Mouse (Mus musculus) MEL (cell line): ENCODE data around the gene Nudt8. TPM values are rescaled to one million over a fixed set of nuclear protein-coding genes. Genes with fewer than 3 reads are reported as not detected.
"Not testable (repeated sequence)": the region's sequence is repeated elsewhere in the genome, so short reads cannot be mapped to it uniquely, and the experiment has no call there.

Experiments used
- DNase-seq: peaks from one replicate; pipeline ENCODE4 v3.0.0; 2011; ENCODE audit warnings: low read depth, low spot score
- H3K27ac ChIP-seq: 2 replicates; pipeline ENCODE4 v1.5.1; 2012; ENCODE audit warnings: low read depth, mild to moderate bottlenecking, control low read depth, low read length, moderate library complexity; ENCODE audit not compliant: control insufficient read depth
- H3K27me3 ChIP-seq, 2 experiments: fragments of 150-350 bp in 1 of 2; sonication (generic) in 1 of 2; 2 replicates each; pipeline ENCODE4 v1.6.1; 2012; ENCODE audit warnings: low read length in 2 of 2, mild to moderate bottlenecking in 2 of 2, improper control_type of control experiment in 1 of 2, moderate library complexity in 1 of 2; ENCODE audit not compliant: insufficient read depth in 2 of 2, control insufficient read depth in 1 of 2
- H3K36me3 ChIP-seq, 2 experiments: 2 replicates each; pipeline ENCODE4 v1.6.1; 2012 to 2014; ENCODE audit warnings: low read length in 2 of 2, improper control_type of control experiment in 1 of 2, inconsistent platforms in 1 of 2, mild to moderate bottlenecking in 1 of 2; ENCODE audit not compliant: insufficient read depth in 2 of 2, control insufficient read depth in 1 of 2
- H3K4me1 ChIP-seq, 2 experiments: fragments of 150-350 bp in 1 of 2; sonication (generic) in 1 of 2; 2 replicates each; pipeline ENCODE4 v1.6.1; 2012; ENCODE audit warnings: low read length in 2 of 2, improper control_type of control experiment in 1 of 2, mild to moderate bottlenecking in 1 of 2; ENCODE audit not compliant: insufficient read depth in 2 of 2, control insufficient read depth in 1 of 2
- H3K4me3 ChIP-seq, 2 experiments: fragments of 150-350 bp in 1 of 2; sonication (generic) in 1 of 2; 2 replicates each; pipeline ENCODE4 v1.5.1; 2012; ENCODE audit warnings: low read depth in 2 of 2, low read length in 2 of 2, mild to moderate bottlenecking in 2 of 2, moderate library complexity in 2 of 2, control low read depth in 1 of 2, improper control_type of control experiment in 1 of 2; ENCODE audit not compliant: control insufficient read depth in 1 of 2, insufficient read depth in 1 of 2
- H3K79me2 ChIP-seq: 2 replicates; pipeline ENCODE4 v1.6.1; 2012; ENCODE audit warnings: mild to moderate bottlenecking, low read length, moderate library complexity; ENCODE audit not compliant: control insufficient read depth, poor library complexity, insufficient read depth
- H3K9ac ChIP-seq: 2 replicates; pipeline ENCODE4 v1.6.1; 2012; ENCODE audit warnings: low read depth, mild to moderate bottlenecking, control low read depth, low read length, moderate library complexity; ENCODE audit not compliant: control insufficient read depth, poor library complexity, severe bottlenecking
- H3K9me3 ChIP-seq: fragments of 150-350 bp; sonication (generic); replicated peaks from 2 replicates; pipeline ENCODE4 v1.6.1; 2012; ENCODE audit warnings: mild to moderate bottlenecking, low read length, improper control_type of control experiment, moderate library complexity; ENCODE audit not compliant: insufficient read depth
- BHLHE40 ChIP-seq: IDR thresholded peaks from 2 replicates; pipeline ENCODE4 v1.6.1; 2012; ENCODE audit warnings: low read depth, mild to moderate bottlenecking, inconsistent platforms, low read length, improper control_type of control experiment, borderline replicate concordance
- CHD2 ChIP-seq: IDR thresholded peaks from 2 replicates; pipeline ENCODE4 v1.6.1; 2011; ENCODE audit warnings: low read length, improper control_type of control experiment
- CTCF ChIP-seq, 3 experiments: IDR thresholded peaks in 2 of 3; conservative IDR thresholded peaks in 1 of 3; 2 replicates each; pipeline ENCODE4 v1.5.1; 2011 to 2012; ENCODE audit warnings: low read length in 3 of 3, low read depth in 2 of 3, mild to moderate bottlenecking in 2 of 3, improper control_type of control experiment in 1 of 3, inconsistent platforms in 1 of 3, mixed read lengths in 1 of 3, moderate library complexity in 1 of 3; ENCODE audit not compliant: control insufficient read depth in 1 of 3, insufficient read depth in 1 of 3, poor library complexity in 1 of 3, severe bottlenecking in 1 of 3
- ETS1 ChIP-seq: IDR thresholded peaks from 2 replicates; pipeline ENCODE4 v1.6.1; 2012; ENCODE audit warnings: low read depth, mild to moderate bottlenecking, inconsistent platforms, low read length, improper control_type of control experiment, moderate library complexity
- KAT2A ChIP-seq: conservative IDR thresholded peaks from 2 replicates; pipeline ENCODE4 v1.6.1; 2012; ENCODE audit warnings: low read depth, low read length, improper control_type of control experiment, inconsistent platforms
- MAFK ChIP-seq: IDR thresholded peaks from 2 replicates; pipeline ENCODE4 v1.6.1; 2011; ENCODE audit warnings: low read depth, mild to moderate bottlenecking, low read length, improper control_type of control experiment, borderline replicate concordance
- MEF2A ChIP-seq: IDR thresholded peaks from 2 replicates; pipeline ENCODE4 v1.6.1; 2014; ENCODE audit warnings: low read depth, mild to moderate bottlenecking, inconsistent platforms, low read length, improper control_type of control experiment; ENCODE audit not compliant: poor library complexity, insufficient replicate concordance, severe bottlenecking; ENCODE audit errors: extremely low read depth
- NELFE ChIP-seq: IDR thresholded peaks from 2 replicates; pipeline ENCODE4 v1.6.1; 2011; ENCODE audit warnings: low read depth, low read length, improper control_type of control experiment
- RAD21 ChIP-seq: IDR thresholded peaks from 2 replicates; pipeline ENCODE4 v1.6.1; 2011; ENCODE audit warnings: mild to moderate bottlenecking, low read depth, low read length, improper control_type of control experiment
- SMC3 ChIP-seq: IDR thresholded peaks from 2 replicates; pipeline ENCODE4 v1.6.1; 2011; ENCODE audit warnings: low read depth, low read length, improper control_type of control experiment
- TBP ChIP-seq: IDR thresholded peaks from 2 replicates; pipeline ENCODE4 v1.8.0; 2011; ENCODE audit warnings: low read depth, low read length, improper control_type of control experiment
- ZC3H11A ChIP-seq: IDR thresholded peaks from 2 replicates; pipeline ENCODE4 v1.6.1; 2012; ENCODE audit warnings: low read depth, mild to moderate bottlenecking, inconsistent platforms, low read length, improper control_type of control experiment
- polyA plus RNA-seq, 2 experiments: library from polyadenylated mRNA; stranded (reverse) in 1 of 2; unstranded in 1 of 2; fragments of >175 nt in 1 of 2; fragments of >200 nt in 1 of 2; gene quantifications; 2 replicates each; pipeline versions ENCODE4 v1.2.1 to v1.2.4; 2012; ENCODE audit warnings: low replicate concordance in 2 of 2, low read depth in 1 of 2; ENCODE audit not compliant: insufficient read length in 2 of 2, insufficient read depth in 1 of 2, missing spikeins in 1 of 2
- total RNA-seq: library from RNA; depleted of rRNA; stranded (reverse); fragments of 300-350 nt; gene quantifications from 2 replicates; pipeline ENCODE4 v1.2.3, GENCODE M21; 2012

The Nudt8 gene
- total and polyA plus RNA-seq, 3 experiments: 58.1 to 71.5 TPM; not detected in 1

- H3K27me3 ChIP-seq: no peaks in the 10 kb centered on the region
- H3K4me1 ChIP-seq: peaks cover 0 to 7% of the 10 kb centered on the region in 2 experiments; a peak in 2 of 4 replicates
- H3K9ac ChIP-seq: no peak overlapping the region
- no peaks in the 10 kb centered on the region for H3K9me3 ChIP-seq
- no peak for DNase-seq
- H3K79me2 ChIP-seq: no peaks in the 10 kb centered on the region
- peak overlapping the region; percentile 59 for H3K27ac ChIP-seq
- peaks cover 0 to 3% of the 10 kb centered on the region in 2 experiments; a peak in 1 of 4 replicates for H3K36me3 ChIP-seq
- no peak for TF ChIP-seq NELFE
- no peak for TF ChIP-seq TBP
- TF ChIP-seq ETS1: 0 out of 2 replicates have a peak, but pooled peaks have one; percentile 8
- TF ChIP-seq KAT2A: no peak
- H3K4me3 ChIP-seq: no peak overlapping the region
Measured at GRCm38 (mm10) chr19:4046866-4047254, 46.5 kb downstream of the Nudt8 start.

GRCm38 (mm10) chr19:4047859-4048258 lies 47.5 kb downstream of the Nudt8 start:
- DNase-seq: peak; percentile 87
- Histone ChIP-seq H3K4me1 (peaks cover 0 to 7% of the 10 kb centered on the region in 2 experiments; a peak in 2 of 4 replicates), H3K27me3 (no peaks in the 10 kb centered on the region), H3K27ac (no peak overlapping the region), H3K79me2 (no peaks in the 10 kb centered on the region), H3K36me3 (peaks cover 0 to 3% of the 10 kb centered on the region in 2 experiments; a peak in 1 of 4 replicates), H3K9me3 (no peaks in the 10 kb centered on the region), H3K9ac (no peak overlapping the region), H3K4me3 (no peak overlapping the region)
- TF ChIP-seq CHD2 (no peak), CTCF (IDR thresholded peaks at IDR 0.05 in 2 of 3, conservative IDR thresholded peaks at IDR 0.05 in 1 of 3; ENCODE audit: control insufficient read depth in 1 of 3, insufficient read depth in 1 of 3, low read depth in 2 of 3, low read length in 3 of 3, poor library complexity in 1 of 3, severe bottlenecking in 1 of 3) (peak; percentile 57 to 91 (median 77)), BHLHE40 (no peak), SMC3 (peak; percentile 91), MAFK (no peak), ZC3H11A (peak; percentile 68), MEF2A (no peak), RAD21 (peak; percentile 85)

- TF ChIP-seq RAD21 (peak; percentile 34), SMC3 (peak; percentile 37; the same call in 1 of the 2 replicates), CTCF (IDR thresholded peaks at IDR 0.05 in 2 of 3, conservative IDR thresholded peaks at IDR 0.05 in 1 of 3; ENCODE audit: control insufficient read depth in 1 of 3, insufficient read depth in 1 of 3, low read depth in 2 of 3, low read length in 3 of 3, poor library complexity in 1 of 3, severe bottlenecking in 1 of 3) (peak; percentile 18 to 37 (median 21); a peak in 3 of 6 replicates)
- H3K79me2 ChIP-seq, H3K4me1 ChIP-seq, H3K36me3 ChIP-seq, DNase-seq, H3K27ac ChIP-seq, H3K4me3 ChIP-seq, H3K9ac ChIP-seq, H3K27me3 ChIP-seq, H3K9me3 ChIP-seq: not testable (repeated sequence)
Measured at GRCm38 (mm10) chr19:4049069-4049468, 48.7 kb downstream of the Nudt8 start.
